Mouse (Mus musculus) CH12.LX (cell line): ENCODE results near the gene Cib4. TPM values are rescaled to one million over a fixed set of nuclear protein-coding genes. Genes with fewer than 3 reads are reported as not detected.

Experiments
- DNase-seq: peaks from one replicate; pipeline ENCODE4 v3.0.0-alpha.2; 2013; ENCODE audit errors: extremely low read depth
- H3K27ac ChIP-seq: 2 replicates; pipeline ENCODE4 v1.5.1; 2012; ENCODE audit warnings: low read depth, mild to moderate bottlenecking, control low read depth, moderate library complexity; ENCODE audit not compliant: insufficient read depth
- H3K27me3 ChIP-seq: replicated peaks from 2 replicates; pipeline ENCODE3; 2012; ENCODE audit warnings: inconsistent platforms
- H3K36me3 ChIP-seq, 2 experiments: replicated peaks in 1 of 2; 2 replicates each; pipeline versions ENCODE3 to v1.6.1; 2012; ENCODE audit warnings: inconsistent platforms in 1 of 2, low read length in 1 of 2, mild to moderate bottlenecking in 1 of 2, mixed read lengths in 1 of 2, moderate library complexity in 1 of 2; ENCODE audit not compliant: control insufficient read depth in 1 of 2, insufficient read depth in 1 of 2
- H3K4me1 ChIP-seq, 2 experiments: 2 replicates each; pipeline ENCODE4 v1.6.1; 2012; ENCODE audit warnings: inconsistent platforms in 1 of 2, moderate library complexity in 1 of 2; ENCODE audit not compliant: insufficient read depth in 2 of 2, control insufficient read depth in 1 of 2
- H3K4me2 ChIP-seq: 2 replicates; pipeline ENCODE4 v1.6.1; 2012; ENCODE audit warnings: low read depth, mild to moderate bottlenecking, control low read depth; ENCODE audit not compliant: poor library complexity, insufficient read depth, severe bottlenecking
- H3K4me3 ChIP-seq, 3 experiments: fragments of 150-350 bp in 1 of 3; sonication (generic) in 1 of 3; replicated peaks in 1 of 3; 2 replicates each; pipeline versions ENCODE3 to v1.5.1; 2011 to 2012; ENCODE audit warnings: low read depth in 2 of 3, low read length in 2 of 3, mild to moderate bottlenecking in 2 of 3, moderate library complexity in 2 of 3, control low read depth in 1 of 3, improper control_type of control experiment in 1 of 3, inconsistent platforms in 1 of 3, mixed read lengths in 1 of 3; ENCODE audit not compliant: poor library complexity in 1 of 3
- H3K79me2 ChIP-seq: replicated peaks from 2 replicates; pipeline ENCODE4 v1.6.1; 2012; ENCODE audit warnings: mild to moderate bottlenecking, moderate library complexity; ENCODE audit not compliant: control insufficient read depth, poor library complexity, insufficient read depth, severe bottlenecking; ENCODE audit errors: extremely low read depth
- H3K9ac ChIP-seq: 2 replicates; pipeline ENCODE4 v1.6.1; 2012; ENCODE audit warnings: low read depth, mild to moderate bottlenecking, control low read depth, moderate library complexity; ENCODE audit not compliant: insufficient read depth
- H3K9me3 ChIP-seq: replicated peaks from 2 replicates; pipeline ENCODE3; 2012; ENCODE audit warnings: low read length, inconsistent platforms, mixed read lengths
- CHD2 ChIP-seq: IDR thresholded peaks from 2 replicates; pipeline ENCODE4 v1.6.1; 2011; ENCODE audit warnings: low read length, improper control_type of control experiment
- EP300 ChIP-seq: IDR thresholded peaks from 2 replicates; pipeline ENCODE4 v1.6.1; 2011; ENCODE audit warnings: low read length, improper control_type of control experiment
- ETS1 ChIP-seq: conservative IDR thresholded peaks from 2 replicates; pipeline ENCODE4 v1.6.1; 2012; ENCODE audit warnings: low read depth, mild to moderate bottlenecking, inconsistent platforms, low read length, improper control_type of control experiment, moderate library complexity
- GABPA ChIP-seq: IDR thresholded peaks from 2 replicates; pipeline ENCODE4 v1.6.1; 2012; ENCODE audit warnings: low read depth, low read length, improper control_type of control experiment, inconsistent platforms; ENCODE audit not compliant: insufficient replicate concordance
- HCFC1 ChIP-seq: IDR thresholded peaks from 2 replicates; pipeline ENCODE4 v1.6.1; 2012; ENCODE audit warnings: low read depth, mild to moderate bottlenecking, inconsistent platforms, low read length, improper control_type of control experiment
- KAT2A ChIP-seq: IDR thresholded peaks from 2 replicates; pipeline ENCODE4 v1.6.1; 2012; ENCODE audit warnings: low read length, improper control_type of control experiment, inconsistent platforms; ENCODE audit not compliant: insufficient replicate concordance
- MAFK ChIP-seq: IDR thresholded peaks from 2 replicates; pipeline ENCODE4 v1.6.1; 2011; ENCODE audit warnings: low read length, improper control_type of control experiment; ENCODE audit not compliant: insufficient replicate concordance
- MAX ChIP-seq: IDR thresholded peaks from 2 replicates; pipeline ENCODE4 v1.6.1; 2011; ENCODE audit warnings: low read length, improper control_type of control experiment
- MAZ ChIP-seq: IDR thresholded peaks from 2 replicates; pipeline ENCODE4 v1.6.1; 2012; ENCODE audit warnings: low read depth, mild to moderate bottlenecking, inconsistent platforms, low read length, improper control_type of control experiment, moderate library complexity
- MEF2A ChIP-seq: IDR thresholded peaks from 2 replicates; pipeline ENCODE4 v1.6.1; 2014; ENCODE audit warnings: low read depth, mild to moderate bottlenecking, inconsistent platforms, low read length, improper control_type of control experiment, borderline replicate concordance
- MXI1 ChIP-seq: IDR thresholded peaks from 2 replicates; pipeline ENCODE4 v1.6.1; 2011; ENCODE audit warnings: mild to moderate bottlenecking, low read depth, low read length, improper control_type of control experiment
- MYC ChIP-seq: IDR thresholded peaks from 2 replicates; pipeline ENCODE4 v1.6.1; 2011; ENCODE audit warnings: low read depth, mild to moderate bottlenecking, improper control_type of control experiment, low read length
- NELFE ChIP-seq: IDR thresholded peaks from 2 replicates; pipeline ENCODE4 v1.6.1; 2011; ENCODE audit warnings: low read depth, low read length, improper control_type of control experiment
- NRF1 ChIP-seq: IDR thresholded peaks from 2 replicates; pipeline ENCODE4 v1.6.1; 2014; ENCODE audit warnings: low read depth, mild to moderate bottlenecking, inconsistent platforms, low read length, improper control_type of control experiment, moderate library complexity
- POLR2A ChIP-seq: IDR thresholded peaks from 2 replicates; pipeline ENCODE4 v1.6.1; 2011; ENCODE audit warnings: low read depth, mild to moderate bottlenecking, improper control_type of control experiment, low read length
- POLR2AphosphoS2 ChIP-seq: IDR thresholded peaks from 2 replicates; pipeline ENCODE4 v1.6.1; 2011; ENCODE audit warnings: low read depth, low read length, improper control_type of control experiment
- SIN3A ChIP-seq: IDR thresholded peaks from 2 replicates; pipeline ENCODE4 v1.6.1; 2012; ENCODE audit warnings: low read length, improper control_type of control experiment, inconsistent platforms
- SMC3 ChIP-seq: IDR thresholded peaks from 2 replicates; pipeline ENCODE4 v1.6.1; 2011; ENCODE audit warnings: low read depth, low read length, improper control_type of control experiment
- TBP ChIP-seq: conservative IDR thresholded peaks from 2 replicates; pipeline ENCODE4 v1.6.1; 2011; ENCODE audit warnings: low read depth, low read length, improper control_type of control experiment
- ZMIZ1 ChIP-seq: IDR thresholded peaks from 2 replicates; pipeline ENCODE4 v1.6.1; 2012; ENCODE audit warnings: low read depth, mild to moderate bottlenecking, inconsistent platforms, low read length, improper control_type of control experiment
- ZNF384 ChIP-seq: IDR thresholded peaks from 2 replicates; pipeline ENCODE4 v1.6.1; 2012; ENCODE audit warnings: low read depth, low read length, improper control_type of control experiment, inconsistent platforms
- dilution Hi-C: fragments of 300-500 bp; cut with MboI; formaldehyde crosslinking; loops from 2 replicates; pipeline ENCODE4 v1.14.3; 2020; ENCODE audit warnings: low sequenced_read_pairs; ENCODE audit not compliant: extremely low pct_unique_long_range_greater_than_20kb, extremely low pct_ligation_motif_present
- in situ Hi-C: fragments of 300-500 bp; cut with MboI; formaldehyde crosslinking; loops from 3 replicates; pipeline ENCODE4 v1.14.3; 2019; ENCODE audit warnings: low sequenced_read_pairs, low pct_ligation_motif_present, low pct_unique_long_range_greater_than_20kb, mixed read lengths
- polyA plus RNA-seq: library from polyadenylated mRNA; unstranded; fragments of >175 nt; gene quantifications from 2 replicates; pipeline ENCODE4 v1.2.1, GENCODE M21; 2012; ENCODE audit warnings: low read depth; ENCODE audit not compliant: insufficient read length
- total RNA-seq, 2 experiments: library from RNA; depleted of rRNA; stranded (reverse); fragments of 300-350 nt in 1 of 2; fragments of >200 nt in 1 of 2; gene quantifications; 2 replicates each; pipeline ENCODE4 v1.2.3; 2012 to 2014

Gene Cib4
- total and polyA plus RNA-seq, 3 experiments = not detected

GRCm38 (mm10) chr5:30578445-30579080, 32.9 kb upstream of the Cib4 start:
- peaks cover 26% of the 10 kb centered on the region for H3K27me3 ChIP-seq
- TF ChIP-seq ZMIZ1 (no peak), ETS1 (no peak), HCFC1 (no peak), MAZ (no peak), TBP (no peak), NELFE (no peak)
- TF ChIP-seq, all 38 proteins: peak for 0
- Histone ChIP-seq H3K9ac (no peak overlapping the region), H3K27ac (no peak overlapping the region), H3K36me3 (no peaks in the 10 kb centered on the region), H3K9me3 (peaks cover 8% of the 10 kb centered on the region), H3K4me1 (peaks cover 0 to 3% of the 10 kb centered on the region in 2 experiments; a peak in 1 of 4 replicates), H3K4me2 (no peak overlapping the region), H3K79me2 (no peaks in the 10 kb centered on the region), H3K4me3 (no peak overlapping the region)
- dilution Hi-C loops (no loop called here), in situ Hi-C loops (no loop called here)
- no peak for DNase-seq

GRCm38 (mm10) chr5:30577654-30578310, 32.1 kb upstream of the Cib4 start:
- DNase-seq = no peak
- Histone ChIP-seq H3K4me1 (peaks cover 3 to 5% of the 10 kb centered on the region in 2 experiments; a peak in 2 of 4 replicates), H3K27me3 (peaks cover 26% of the 10 kb centered on the region), H3K4me3 (no peak overlapping the region), H3K4me2 (no peak overlapping the region), H3K9me3 (peaks cover 9% of the 10 kb centered on the region), H3K27ac (no peak overlapping the region), H3K79me2 (no peaks in the 10 kb centered on the region), H3K36me3 (no peaks in the 10 kb centered on the region), H3K9ac (no peak overlapping the region)
- dilution Hi-C loops (no loop called here), in situ Hi-C loops (no loop called here)
- TF ChIP-seq MAFK (no peak), EP300 (no peak), GABPA (no peak), NRF1 (no peak), ZMIZ1 (no peak), ZNF384 (no peak), HCFC1 (no peak), MXI1 (no peak), CHD2 (no peak), SIN3A (no peak), MEF2A (no peak), MAZ (no peak), SMC3 (no peak), POLR2AphosphoS2 (no peak), MAX (no peak), POLR2A (no peak), KAT2A (no peak), ETS1 (no peak), MYC (no peak)
